Comparison of ENCODE assay signal across 1 mouse cellular context in the genomic region with DNA sequence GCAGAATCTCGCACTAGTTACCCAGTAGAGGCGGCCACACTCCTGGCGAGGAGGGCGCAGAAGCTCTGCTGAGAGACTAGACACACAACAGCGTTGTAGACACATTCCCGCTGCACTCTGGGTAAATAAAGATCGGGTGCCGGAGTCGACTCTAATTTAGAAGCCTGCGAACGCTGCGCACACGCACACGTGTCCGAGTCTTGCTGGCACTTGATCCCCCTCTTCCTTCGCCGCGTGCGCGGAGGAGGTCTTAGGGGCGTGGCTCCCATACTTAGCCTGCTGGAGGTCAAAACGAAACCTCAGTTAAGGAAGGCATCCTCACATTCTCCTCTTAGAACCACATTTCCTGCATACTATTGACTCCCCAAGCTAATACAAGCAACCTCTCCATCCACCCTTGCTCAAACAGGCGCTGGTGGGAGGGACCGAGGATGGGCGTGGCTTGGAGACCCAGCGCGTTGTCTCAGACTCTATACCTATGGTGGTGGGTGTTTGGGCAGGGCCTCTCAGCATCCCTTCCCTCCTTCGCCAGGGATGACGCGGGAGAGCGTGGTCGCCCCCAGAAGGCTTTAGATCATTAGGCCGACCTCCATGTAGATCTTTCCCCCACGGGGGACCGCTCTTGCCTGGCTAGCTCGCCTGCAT.
TF ChIP-seq lines count a peak whose summit lies in the region.

No protein-coding gene starts in this region.

TF ChIP-seq in CH12.LX, 34 proteins besides CTCF, POLR2A, EP300 and RAD21:
- TF ChIP-seq IRF4 (IDR thresholded peaks at IDR 0.05; ENCODE audit: low read depth, low read length) (no peak; the same call in 1 of the 2 replicates), GABPA (IDR thresholded peaks at IDR 0.05; ENCODE audit: insufficient replicate concordance, low read depth, low read length) (no peak), MAFK (IDR thresholded peaks at IDR 0.05; ENCODE audit: insufficient replicate concordance, low read length) (no peak), ETS1 (conservative IDR thresholded peaks at IDR 0.05; ENCODE audit: low read depth, low read length) (peak; percentile 68), JUN (IDR thresholded peaks at IDR 0.05; ENCODE audit: insufficient read depth, low read depth, low read length) (no peak), USF2 (conservative IDR thresholded peaks at IDR 0.05; ENCODE audit: low read depth, low read length) (no peak), BHLHE40 (IDR thresholded peaks at IDR 0.05; ENCODE audit: low read depth, low read length) (peak; percentile 98), PAX5 (IDR thresholded peaks at IDR 0.05; ENCODE audit: low read length) (no peak), E2F4 (IDR thresholded peaks at IDR 0.05; ENCODE audit: insufficient replicate concordance, low read depth, low read length) (no peak), MEF2A (IDR thresholded peaks at IDR 0.05; ENCODE audit: borderline replicate concordance, low read depth, low read length) (peak; percentile 12; the same call in 1 of the 2 replicates), MAX (IDR thresholded peaks at IDR 0.05; ENCODE audit: low read length) (peak; percentile 96), NELFE (IDR thresholded peaks at IDR 0.05; ENCODE audit: low read depth, low read length) (peak; percentile 67; the same call in 1 of the 2 replicates), SMC3 (IDR thresholded peaks at IDR 0.05; ENCODE audit: low read depth, low read length) (no peak), ZC3H11A (IDR thresholded peaks at IDR 0.05; ENCODE audit: low read depth, low read length) (no peak), NRF1 (IDR thresholded peaks at IDR 0.05; ENCODE audit: low read depth, low read length) (peak; percentile 67), UBTF (IDR thresholded peaks at IDR 0.05; ENCODE audit: low read depth, low read length) (no peak), CHD1 (IDR thresholded peaks at IDR 0.05; ENCODE audit: low read depth, low read length) (no peak), MXI1 (IDR thresholded peaks at IDR 0.05; ENCODE audit: low read depth, low read length) (no peak; the same call in none of the 2 replicates), ZKSCAN1 (IDR thresholded peaks at IDR 0.05; ENCODE audit: borderline replicate concordance, low read depth, low read length) (no peak), HCFC1 (IDR thresholded peaks at IDR 0.05; ENCODE audit: low read depth, low read length) (no peak), MYC (IDR thresholded peaks at IDR 0.05; ENCODE audit: low read depth, low read length) (peak; percentile 99), CHD2 (IDR thresholded peaks at IDR 0.05; ENCODE audit: low read length) (no peak), KAT2A (IDR thresholded peaks at IDR 0.05; ENCODE audit: insufficient replicate concordance, low read length) (no peak), ZNF384 (IDR thresholded peaks at IDR 0.05; ENCODE audit: low read depth, low read length) (no peak), POLR2AphosphoS2 (IDR thresholded peaks at IDR 0.05; ENCODE audit: low read depth, low read length) (no peak), TCF12 (IDR thresholded peaks at IDR 0.05; ENCODE audit: low read depth, low read length) (no peak), JUND (conservative IDR thresholded peaks at IDR 0.05; ENCODE audit: low read depth, low read length) (no peak), ELF1 (IDR thresholded peaks at IDR 0.05; ENCODE audit: low read depth, low read length) (no peak), TBP (conservative IDR thresholded peaks at IDR 0.05; ENCODE audit: low read depth, low read length) (peak; percentile 51; the same call in 1 of the 2 replicates), USF1 (IDR thresholded peaks at IDR 0.05; ENCODE audit: low read depth, low read length) (no peak), RCOR1 (conservative IDR thresholded peaks at IDR 0.05; ENCODE audit: low read depth, low read length) (no peak), SIN3A (IDR thresholded peaks at IDR 0.05; ENCODE audit: low read length) (peak; percentile 58), ZMIZ1 (IDR thresholded peaks at IDR 0.05; ENCODE audit: low read depth, low read length) (0 out of 2 replicates have a peak, but pooled peaks have one; percentile 10), MAZ (IDR thresholded peaks at IDR 0.05; ENCODE audit: low read depth, low read length) (no peak; the same call in 1 of the 2 replicates)
